Mouse (Mus musculus): Measurements from ENCODE around the gene Gm42791. TPM values are rescaled to one million over a fixed set of nuclear protein-coding genes. Genes with fewer than 3 reads are reported as not detected.

Gene Gm42791
- polyA plus RNA-seq, 1 experiment from 2014 or later: not detected

DNA sequence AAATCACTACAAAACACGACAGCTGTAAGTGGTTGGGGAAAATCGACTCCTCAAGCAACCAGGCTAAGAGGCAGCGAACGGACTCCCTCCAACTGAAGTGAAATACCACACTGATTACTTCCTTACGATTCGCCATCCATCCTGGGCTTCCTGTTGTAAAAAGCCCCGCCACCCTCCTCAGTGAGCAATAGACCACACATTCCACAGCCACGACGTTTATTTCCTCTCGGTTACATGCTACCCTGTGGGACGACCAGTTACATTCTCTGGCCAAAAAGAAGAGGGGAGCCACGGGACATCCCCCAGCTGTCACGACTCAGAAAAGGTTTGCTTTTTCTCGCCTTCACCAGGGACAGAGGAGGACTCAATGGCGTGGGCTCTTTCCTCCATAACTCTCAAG is 44.9 kb downstream of the Gm42791 start:
- Histone ChIP-seq H3K9ac (ENCODE audit: low read length) (no peak overlapping the region), H3K27me3 (ENCODE audit: control insufficient read depth, insufficient read depth, low read length) (no peaks in the 10 kb centered on the region), H3K27ac (ENCODE audit: low read depth, low read length) (no peak overlapping the region), H3K4me2 (ENCODE audit: low read depth, low read length, severe bottlenecking) (no peak overlapping the region), H3K36me3 (ENCODE audit: control insufficient read depth, insufficient read depth, low read length) (no peaks in the 10 kb centered on the region), H3K4me1 (replicated peaks; ENCODE audit: control insufficient read depth, insufficient read depth, low read length) (no peaks in the 10 kb centered on the region), H3K4me3 (ENCODE audit: low read depth, low read length) (no peak overlapping the region), H3K9me3 (ENCODE audit: control insufficient read depth, low read length) (no peaks in the 10 kb centered on the region)
- WGBS: 65% methylated on average over 15 of the region's 15 CpGs
- no peak for ATAC-seq (replicated peaks; ENCODE audit: low FRiP score)
- DNase-seq (ENCODE audit: low spot score): no peak

DNA sequence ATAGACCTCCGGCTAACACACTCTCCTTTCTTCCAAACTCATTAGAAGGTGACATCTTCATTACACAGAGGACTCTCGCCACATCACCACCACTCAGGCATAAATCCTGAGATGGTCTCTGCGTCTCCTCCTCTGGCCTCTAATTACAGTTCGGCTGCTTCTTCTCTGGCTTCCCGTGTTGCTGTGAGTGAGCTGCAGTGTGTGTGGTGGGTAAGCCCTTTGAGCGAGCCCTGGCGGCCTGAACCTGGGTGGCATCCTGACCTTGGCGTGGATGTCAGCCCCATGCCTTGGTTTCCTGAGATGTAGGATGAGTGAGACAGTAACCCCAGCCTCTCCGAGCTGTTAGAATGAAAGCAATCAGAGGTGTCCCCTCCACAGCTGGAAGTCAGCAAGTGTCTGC is 46.4 kb downstream of the Gm42791 start:
- ATAC-seq (replicated peaks; ENCODE audit: low FRiP score) (no peak), DNase-seq (ENCODE audit: low spot score) (no peak)
- Histone ChIP-seq H3K9me3 (ENCODE audit: control insufficient read depth, low read length) (no peaks in the 10 kb centered on the region), H3K36me3 (ENCODE audit: control insufficient read depth, insufficient read depth, low read length) (no peaks in the 10 kb centered on the region), H3K4me1 (replicated peaks; ENCODE audit: control insufficient read depth, insufficient read depth, low read length) (no peaks in the 10 kb centered on the region), H3K27me3 (ENCODE audit: control insufficient read depth, insufficient read depth, low read length) (no peaks in the 10 kb centered on the region), H3K4me3 (ENCODE audit: low read depth, low read length) (no peak overlapping the region), H3K4me2 (ENCODE audit: low read depth, low read length, severe bottlenecking) (no peak overlapping the region), H3K27ac (ENCODE audit: low read depth, low read length) (no peak overlapping the region), H3K9ac (ENCODE audit: low read length) (no peak overlapping the region)
- WGBS: 82% methylated on average over 9 of the region's 9 CpGs

DNA sequence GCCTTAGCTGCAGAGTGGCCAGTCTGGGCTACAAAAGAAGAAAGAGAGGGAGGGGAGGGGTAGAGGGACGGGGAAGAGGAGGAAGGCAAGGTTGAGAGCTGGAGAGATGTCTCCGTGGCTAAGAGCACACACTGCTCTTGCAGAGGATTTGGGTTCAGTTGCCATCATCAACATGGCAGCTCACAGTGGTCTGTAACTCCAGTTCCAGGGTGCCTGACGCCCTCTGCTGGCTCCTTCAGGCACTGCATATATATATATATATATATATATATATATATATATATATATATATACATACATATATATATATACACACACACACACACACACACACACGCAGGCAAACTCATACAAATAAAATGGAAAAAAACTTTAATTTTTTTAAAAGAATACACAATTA is 47.5 kb downstream of the Gm42791 start:
- ATAC-seq (replicated peaks; ENCODE audit: low FRiP score) (no peak), DNase-seq (ENCODE audit: low spot score) (no peak)
- Histone ChIP-seq H3K36me3 (ENCODE audit: control insufficient read depth, insufficient read depth, low read length) (no peaks in the 10 kb centered on the region), H3K27ac (ENCODE audit: low read depth, low read length) (no peak overlapping the region), H3K4me1 (replicated peaks; ENCODE audit: control insufficient read depth, insufficient read depth, low read length) (no peaks in the 10 kb centered on the region), H3K9ac (ENCODE audit: low read length) (no peak overlapping the region), H3K4me3 (ENCODE audit: low read depth, low read length) (no peak overlapping the region), H3K27me3 (ENCODE audit: control insufficient read depth, insufficient read depth, low read length) (no peaks in the 10 kb centered on the region), H3K4me2 (ENCODE audit: low read depth, low read length, severe bottlenecking) (no peak overlapping the region), H3K9me3 (ENCODE audit: control insufficient read depth, low read length) (peaks cover 1% of the 10 kb centered on the region; the same call in 1 of the 2 replicates)
- WGBS: 67% methylated on average over 4 of the region's 4 CpGs

DNA sequence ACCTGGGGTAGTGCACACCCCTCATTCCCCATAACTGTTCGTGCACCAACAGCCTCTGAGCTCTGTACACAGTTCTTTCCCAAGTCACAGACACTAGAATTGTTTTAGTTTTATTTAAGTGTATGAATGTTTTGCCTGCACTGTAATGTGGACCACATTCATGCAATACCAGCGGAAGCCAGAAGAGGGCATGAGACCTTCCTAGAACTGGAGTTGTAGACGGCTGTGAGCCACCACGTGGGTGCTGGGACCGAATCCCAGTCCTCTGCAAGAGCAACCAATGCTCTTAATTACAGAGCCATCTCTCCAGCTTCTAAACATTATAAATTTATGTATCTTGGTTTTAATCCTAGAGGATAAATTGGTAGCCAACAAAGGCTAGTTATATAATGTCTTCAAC is 48.2 kb downstream of the Gm42791 start:
- Histone ChIP-seq H3K9me3 (ENCODE audit: control insufficient read depth, low read length) (peaks cover 3% of the 10 kb centered on the region; the same call in 1 of the 2 replicates), H3K4me3 (ENCODE audit: low read depth, low read length) (no peak overlapping the region), H3K4me1 (replicated peaks; ENCODE audit: control insufficient read depth, insufficient read depth, low read length) (no peaks in the 10 kb centered on the region), H3K27me3 (ENCODE audit: control insufficient read depth, insufficient read depth, low read length) (no peaks in the 10 kb centered on the region), H3K27ac (ENCODE audit: low read depth, low read length) (no peak overlapping the region), H3K4me2 (ENCODE audit: low read depth, low read length, severe bottlenecking) (no peak overlapping the region), H3K9ac (ENCODE audit: low read length) (no peak overlapping the region), H3K36me3 (ENCODE audit: control insufficient read depth, insufficient read depth, low read length) (no peaks in the 10 kb centered on the region)
- no peak for DNase-seq (ENCODE audit: low spot score)
- no peak for ATAC-seq (replicated peaks; ENCODE audit: low FRiP score)
- WGBS: 72% methylated on average over 5 of the region's 5 CpGs

DNA sequence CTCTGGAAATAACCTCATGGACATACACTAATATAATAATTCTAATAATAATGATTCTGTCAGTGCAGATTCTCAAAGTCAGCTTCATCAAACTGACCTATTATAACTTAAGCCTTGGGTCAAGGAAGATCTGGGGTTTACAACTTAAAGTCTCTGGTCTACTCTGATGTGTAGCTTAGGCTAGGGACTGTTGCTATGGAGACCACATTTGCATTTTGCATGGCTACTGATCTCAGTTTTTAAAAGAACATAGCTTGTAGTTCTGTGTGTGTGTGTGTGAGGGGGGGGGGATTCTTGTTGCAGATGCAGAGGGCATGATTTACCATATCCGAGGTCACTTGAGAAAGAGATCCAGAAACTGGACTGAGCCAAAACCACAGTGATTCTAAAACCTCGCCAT is 49.2 kb downstream of the Gm42791 start:
- Histone ChIP-seq H3K36me3 (ENCODE audit: control insufficient read depth, insufficient read depth, low read length) (no peaks in the 10 kb centered on the region), H3K4me3 (ENCODE audit: low read depth, low read length) (no peak overlapping the region), H3K9me3 (ENCODE audit: control insufficient read depth, low read length) (peaks cover 3% of the 10 kb centered on the region; the same call in 1 of the 2 replicates), H3K4me2 (ENCODE audit: low read depth, low read length, severe bottlenecking) (no peak overlapping the region), H3K27ac (ENCODE audit: low read depth, low read length) (no peak overlapping the region), H3K4me1 (replicated peaks; ENCODE audit: control insufficient read depth, insufficient read depth, low read length) (no peaks in the 10 kb centered on the region), H3K27me3 (ENCODE audit: control insufficient read depth, insufficient read depth, low read length) (no peaks in the 10 kb centered on the region), H3K9ac (ENCODE audit: low read length) (no peak overlapping the region)
- ATAC-seq (replicated peaks; ENCODE audit: low FRiP score) (no peak), DNase-seq (ENCODE audit: low spot score) (no peak)
- WGBS: 78% methylated on average over 2 of the region's 2 CpGs

DNA sequence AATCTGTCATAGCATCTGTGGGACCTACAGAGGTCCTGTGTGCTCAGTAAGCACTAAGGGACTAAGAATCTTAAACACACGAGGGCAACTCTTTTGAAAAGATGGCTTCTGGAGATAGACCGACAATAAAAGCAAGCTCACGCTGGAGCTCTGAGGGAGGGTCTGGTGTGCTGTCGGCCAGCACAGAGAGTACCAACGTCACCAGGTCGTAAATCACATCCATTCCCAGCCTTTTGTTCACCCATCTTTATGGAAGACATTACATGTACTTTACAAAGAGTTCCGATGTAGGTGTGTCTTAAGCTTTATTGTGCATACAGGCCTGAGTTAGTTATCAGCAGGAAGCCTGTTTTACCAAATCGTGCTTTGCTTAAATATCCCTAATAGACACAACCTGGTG is 50.9 kb downstream of the Gm42791 start:
- Histone ChIP-seq H3K9ac (ENCODE audit: low read length) (no peak overlapping the region), H3K27me3 (ENCODE audit: control insufficient read depth, insufficient read depth, low read length) (no peaks in the 10 kb centered on the region), H3K27ac (ENCODE audit: low read depth, low read length) (no peak overlapping the region), H3K36me3 (ENCODE audit: control insufficient read depth, insufficient read depth, low read length) (no peaks in the 10 kb centered on the region), H3K4me3 (ENCODE audit: low read depth, low read length) (no peak overlapping the region), H3K9me3 (ENCODE audit: control insufficient read depth, low read length) (peaks cover 3% of the 10 kb centered on the region; the same call in 1 of the 2 replicates), H3K4me1 (replicated peaks; ENCODE audit: control insufficient read depth, insufficient read depth, low read length) (no peaks in the 10 kb centered on the region), H3K4me2 (ENCODE audit: low read depth, low read length, severe bottlenecking) (no peak overlapping the region)
- DNase-seq (ENCODE audit: low spot score): no peak
- 81% methylated on average over 8 of the region's 8 CpGs for WGBS
- no peak for ATAC-seq (replicated peaks; ENCODE audit: low FRiP score)

DNA sequence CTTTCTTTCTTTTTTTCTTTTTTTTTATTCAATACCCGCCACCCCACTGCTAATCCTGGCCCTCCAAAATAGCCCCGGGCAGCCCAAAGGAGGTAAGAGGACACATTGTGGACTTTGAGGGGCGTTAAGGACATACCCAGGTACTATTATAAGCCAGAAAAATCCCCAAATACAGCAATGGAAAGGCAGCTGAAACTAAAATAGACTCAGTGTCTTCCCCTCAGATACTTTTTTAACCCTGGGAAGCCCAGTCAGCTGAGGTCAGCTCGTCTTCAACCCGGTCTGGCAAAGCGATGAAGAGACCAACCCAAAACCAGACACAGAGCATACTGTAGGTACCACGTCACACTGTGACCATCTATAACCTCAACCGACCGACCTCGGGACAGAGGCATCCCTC is 51.5 kb downstream of the Gm42791 start:
- Histone ChIP-seq H3K27ac (ENCODE audit: low read depth, low read length) (no peak overlapping the region), H3K27me3 (ENCODE audit: control insufficient read depth, insufficient read depth, low read length) (no peaks in the 10 kb centered on the region), H3K9me3 (ENCODE audit: control insufficient read depth, low read length) (peaks cover 3% of the 10 kb centered on the region; the same call in 1 of the 2 replicates), H3K4me2 (ENCODE audit: low read depth, low read length, severe bottlenecking) (no peak overlapping the region), H3K9ac (ENCODE audit: low read length) (no peak overlapping the region), H3K36me3 (ENCODE audit: control insufficient read depth, insufficient read depth, low read length) (no peaks in the 10 kb centered on the region), H3K4me3 (ENCODE audit: low read depth, low read length) (no peak overlapping the region), H3K4me1 (replicated peaks; ENCODE audit: control insufficient read depth, insufficient read depth, low read length) (no peaks in the 10 kb centered on the region)
- ATAC-seq (replicated peaks; ENCODE audit: low FRiP score): no peak
- no peak for DNase-seq (ENCODE audit: low spot score)
- WGBS: 79% methylated on average over 10 of the region's 10 CpGs

DNA sequence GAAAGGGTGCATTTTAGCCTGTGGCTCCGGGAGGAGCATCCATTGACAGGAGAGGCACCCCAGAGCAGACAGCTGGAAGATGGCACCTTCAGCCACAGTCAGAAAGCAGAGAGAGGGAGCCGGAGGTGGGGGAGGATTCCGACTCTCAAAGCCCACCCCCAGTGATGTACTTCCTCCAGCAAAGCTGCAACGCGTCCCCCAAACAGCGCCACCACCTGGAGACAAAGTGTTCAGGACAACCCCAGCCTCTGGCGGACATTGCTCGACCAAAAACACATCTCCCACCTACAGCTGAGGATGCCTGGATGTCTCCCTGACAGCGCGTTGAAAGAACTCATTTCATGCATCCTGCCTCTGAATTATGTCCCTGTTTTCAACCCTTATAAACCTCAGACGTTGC is 52.0 kb downstream of the Gm42791 start:
- DNase-seq (ENCODE audit: low spot score) (no peak), ATAC-seq (replicated peaks; ENCODE audit: low FRiP score) (0 out of 2 replicates have a peak, but pooled peaks have one; percentile 30)
- Histone ChIP-seq H3K9me3 (ENCODE audit: control insufficient read depth, low read length) (peaks cover 3% of the 10 kb centered on the region; the same call in 1 of the 2 replicates), H3K4me3 (ENCODE audit: low read depth, low read length) (no peak overlapping the region), H3K36me3 (ENCODE audit: control insufficient read depth, insufficient read depth, low read length) (no peaks in the 10 kb centered on the region), H3K27ac (ENCODE audit: low read depth, low read length) (no peak overlapping the region), H3K27me3 (ENCODE audit: control insufficient read depth, insufficient read depth, low read length) (no peaks in the 10 kb centered on the region), H3K9ac (ENCODE audit: low read length) (no peak overlapping the region), H3K4me1 (replicated peaks; ENCODE audit: control insufficient read depth, insufficient read depth, low read length) (no peaks in the 10 kb centered on the region), H3K4me2 (ENCODE audit: low read depth, low read length, severe bottlenecking) (no peak overlapping the region)
- WGBS: 63% methylated on average over 11 of the region's 11 CpGs

DNA sequence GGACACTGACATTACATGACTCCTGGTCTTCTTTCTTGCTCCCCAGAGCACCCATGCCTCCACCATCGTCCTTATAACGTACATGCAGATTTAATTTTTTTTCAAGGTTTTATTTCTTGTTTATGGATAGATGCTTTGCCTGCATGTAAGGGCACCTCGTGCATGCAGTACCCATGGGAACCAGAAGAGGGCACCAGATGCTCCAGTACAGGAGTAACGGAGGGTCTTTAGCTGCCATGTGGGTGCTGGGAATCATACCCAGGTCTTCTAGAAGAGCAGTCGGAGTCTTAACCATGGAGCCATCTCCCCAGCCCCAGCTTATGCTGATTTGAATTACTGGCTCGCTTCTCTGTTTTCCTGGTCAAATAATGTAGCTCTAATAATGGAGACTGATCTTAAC is 52.6 kb downstream of the Gm42791 start:
- no peak for ATAC-seq (replicated peaks; ENCODE audit: low FRiP score)
- 94% methylated on average over 6 of the region's 6 CpGs for WGBS

More for the DNA sequence above, 52.6 kb downstream of the Gm42791 start:
- Histone ChIP-seq H3K9ac (ENCODE audit: low read length) (no peak overlapping the region), H3K27me3 (ENCODE audit: control insufficient read depth, insufficient read depth, low read length) (no peaks in the 10 kb centered on the region), H3K4me2 (ENCODE audit: low read depth, low read length, severe bottlenecking) (no peak overlapping the region), H3K4me3 (ENCODE audit: low read depth, low read length) (no peak overlapping the region), H3K4me1 (replicated peaks; ENCODE audit: control insufficient read depth, insufficient read depth, low read length) (no peaks in the 10 kb centered on the region), H3K36me3 (ENCODE audit: control insufficient read depth, insufficient read depth, low read length) (no peaks in the 10 kb centered on the region), H3K27ac (ENCODE audit: low read depth, low read length) (no peak overlapping the region), H3K9me3 (ENCODE audit: control insufficient read depth, low read length) (peaks cover 3% of the 10 kb centered on the region; the same call in 1 of the 2 replicates)
- no peak for DNase-seq (ENCODE audit: low spot score)

All from forebrain, embryonic 11.5 days (tissue).